Mouse (Mus musculus) brain, embryonic 14.5 days (tissue): ENCODE measurements at regions not wholly inside any gene's neighbourhood (a gene's known extent, or its start where the extent isn't known, plus 50 kb on each side); places are given as distances from the start of the nearest gene placed in this dataset.

Source experiments
- CTCF ChIP-seq: fragments of 200-500 bp; IDR thresholded peaks from 2 replicates; pipeline ENCODE4 v1.5.1; 2012; ENCODE audit warnings: inconsistent platforms, mild to moderate bottlenecking, moderate library complexity, borderline replicate concordance; ENCODE audit not compliant: insufficient read depth, insufficient read length; ENCODE audit errors: extremely low read depth
- POLR2A ChIP-seq: fragments of 200-500 bp; IDR thresholded peaks from 2 replicates; pipeline ENCODE4 v1.6.1; 2012; ENCODE audit warnings: mild to moderate bottlenecking, inconsistent platforms, borderline replicate concordance; ENCODE audit not compliant: poor library complexity, insufficient read depth, insufficient read length, severe bottlenecking; ENCODE audit errors: extremely low read depth

DNA sequence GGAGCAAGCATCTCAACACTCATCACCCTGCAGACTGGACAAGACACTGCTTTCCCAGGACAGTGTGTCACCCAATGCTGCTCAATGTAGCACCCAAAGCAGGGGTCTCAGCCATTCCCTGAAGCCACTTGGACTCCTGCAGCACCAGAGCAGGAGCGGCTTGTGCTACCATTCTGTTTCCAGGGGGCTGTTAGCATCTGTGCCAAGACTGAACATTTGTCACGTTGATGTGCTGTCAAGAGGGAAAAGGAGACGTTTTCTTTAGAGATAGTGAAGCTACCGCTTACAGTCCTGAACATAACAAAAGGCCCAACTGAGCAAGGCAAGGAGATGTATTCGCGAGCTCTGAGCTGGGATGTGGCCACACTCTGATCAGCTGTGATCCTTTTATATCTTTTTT is 410.3 kb downstream of the Ice1 start:
- TF ChIP-seq CTCF: no peak
- no peak for TF ChIP-seq POLR2A
